In the genomic region with DNA sequence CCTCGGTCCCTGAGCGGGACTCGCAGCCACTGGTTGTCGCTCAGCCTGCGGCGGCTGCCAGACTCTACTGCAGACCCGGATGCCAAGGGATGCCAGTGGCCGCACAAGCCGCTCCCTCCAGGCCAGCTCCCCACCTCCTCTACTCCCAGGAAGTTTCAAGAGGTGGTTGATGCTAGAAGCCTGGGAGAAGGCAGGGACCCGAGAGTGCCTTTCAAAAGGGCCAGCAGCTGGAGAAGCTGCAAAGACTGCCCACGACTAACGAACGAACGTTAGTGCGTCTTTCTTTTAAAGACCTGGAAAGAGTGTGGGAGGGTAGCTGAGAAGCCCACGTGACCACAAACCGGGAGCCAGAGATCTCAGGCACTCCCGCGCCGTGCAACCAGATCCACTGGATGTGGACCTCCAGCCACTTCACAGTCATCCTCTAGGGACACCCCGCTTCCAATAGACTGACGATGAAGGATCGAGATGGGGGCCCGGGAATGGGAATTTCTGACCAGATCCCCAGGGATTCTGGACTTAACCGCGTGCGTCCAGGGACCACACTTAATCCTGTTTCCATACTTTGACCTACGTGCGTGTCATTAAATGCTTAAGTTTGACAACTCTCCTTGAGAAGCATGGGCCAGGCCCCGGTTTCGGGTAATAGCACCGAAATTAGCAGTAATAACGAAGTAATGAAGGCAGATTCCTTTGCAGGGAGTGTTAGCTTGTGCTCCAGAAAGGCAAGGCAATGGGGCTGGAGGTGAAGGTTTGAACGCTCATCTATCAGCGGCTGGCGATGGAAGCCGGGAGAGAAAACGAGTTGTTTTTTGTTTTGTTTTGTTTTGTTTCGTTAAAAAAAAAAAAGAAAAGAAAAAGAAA, we compare ENCODE assay signal across 8 mouse cellular contexts. TPM values are rescaled to one million over a fixed set of nuclear protein-coding genes. Genes with fewer than 3 reads are reported as not detected.
A peak's percentile ranks its signal among the peaks of the same experiment; 100 is the strongest.
DNase-seq lines count a peak whose midpoint lies in the region; ATAC-seq and TF ChIP-seq lines count a peak whose summit lies in the region.

A gene (minus strand): TSS at position 260 of the 864 bp plus-strand sequence.

- H3K36me3 ChIP-seq in E14TG2a.4 (ENCODE audit: insufficient read depth, low read length): no peaks in the 10 kb centered on the region
- H3K36me3 ChIP-seq in limb, embryonic 14.5 days (ENCODE audit: control insufficient read depth, insufficient read depth, low read length): no peaks in the 10 kb centered on the region
- H3K36me3 ChIP-seq in midbrain, embryonic 15.5 days (replicated peaks): no peaks in the 10 kb centered on the region

- ATAC-seq in cerebellum, adult (ENCODE audit: insufficient number of reproducible peaks, low FRiP score, low TSS enrichment): peak; percentile 45; the same call in 1 of the 2 replicates
- peak; percentile 78 for ATAC-seq in limb, embryonic 14.5 days (ENCODE audit: low FRiP score, low read depth)
- peak; percentile 75 for ATAC-seq in midbrain, embryonic 15.5 days (replicated peaks)

- no peak for TF ChIP-seq CTCF in E14TG2a.4 (conservative IDR thresholded peaks at IDR 0.05; ENCODE audit: low read length)

- WGBS in limb, embryonic 14.5 days: under 1% methylated on average over 39 of the region's 39 CpGs
- WGBS in midbrain, embryonic 15.5 days: under 1% methylated on average over 39 of the region's 39 CpGs

- H3K27me3 ChIP-seq in E14TG2a.4 (ENCODE audit: insufficient read depth, low read length): peaks cover 25% of the 10 kb centered on the region
- no peaks in the 10 kb centered on the region for H3K27me3 ChIP-seq in limb, embryonic 14.5 days (ENCODE audit: control insufficient read depth, insufficient read depth, low read length)
- 0 out of 2 replicates have a peak, but pooled peaks cover 8% of the 10 kb centered on the region for H3K27me3 ChIP-seq in midbrain, embryonic 15.5 days (replicated peaks)

- DNase-seq in cerebellum, adult 9-10 months: no peak
- peak; percentile 76 for DNase-seq in embryo, embryonic 10.5 days (ENCODE audit: low spot score)
- peak; percentile 14 to 33 for DNase-seq in heart, postnatal 14 days
- peak; percentile 54 for DNase-seq in limb, embryonic 14.5 days (ENCODE audit: low spot score)
- no peak for DNase-seq in spleen, postnatal 10 days (ENCODE audit: low spot score in 2 of 2)

- H3K4me3 ChIP-seq in E14TG2a.4 (replicated peaks; ENCODE audit: low read length): peak within 1 kb of the TSS; percentile 77
- H3K4me3 ChIP-seq in limb, embryonic 14.5 days (replicated peaks; ENCODE audit: low read length): peak within 1 kb of the TSS; percentile 39
- peak within 1 kb of the TSS; percentile 41 for H3K4me3 ChIP-seq in midbrain, embryonic 15.5 days

- intact Hi-C loops in heart, postnatal 14 days (cut with DNase I): loop anchor here (1.0 to 5.0 kb wide), 3 partner anchors 105 to 390 kb away; no protein-coding TSS in a partner anchor

- no peaks in the 10 kb centered on the region for H3K9me3 ChIP-seq in E14TG2a.4 (ENCODE audit: low read length)
- H3K9me3 ChIP-seq in limb, embryonic 14.5 days (ENCODE audit: control insufficient read depth, low read length): no peaks in the 10 kb centered on the region
- H3K9me3 ChIP-seq in midbrain, embryonic 15.5 days: no peaks in the 10 kb centered on the region

- H3K4me1 ChIP-seq in E14TG2a.4 (replicated peaks; ENCODE audit: low read depth, low read length): peaks cover 9% of the 10 kb centered on the region
- H3K4me1 ChIP-seq in limb, embryonic 14.5 days (ENCODE audit: control insufficient read depth, insufficient read depth, low read length): no peaks in the 10 kb centered on the region
- peaks cover 8% of the 10 kb centered on the region for H3K4me1 ChIP-seq in midbrain, embryonic 15.5 days

- H3K9ac ChIP-seq in limb, embryonic 14.5 days (ENCODE audit: low read depth, low read length, severe bottlenecking): peak within 1 kb of the TSS; percentile 48
- peak within 1 kb of the TSS; percentile 14 for H3K9ac ChIP-seq in midbrain, embryonic 15.5 days

- TF ChIP-seq POLR2A in limb, embryonic 14.5 days (IDR thresholded peaks at IDR 0.05; ENCODE audit: borderline replicate concordance, extremely low read depth, insufficient read depth, insufficient read length): 0 out of 2 replicates have a peak, but pooled peaks have one; percentile 14

- H3K27ac ChIP-seq in limb, embryonic 14.5 days (replicated peaks; ENCODE audit: low read depth, low read length): no peak within 1 kb of the TSS
- H3K27ac ChIP-seq in midbrain, embryonic 15.5 days: no peak within 1 kb of the TSS

- H3K4me2 ChIP-seq in limb, embryonic 14.5 days (replicated peaks; ENCODE audit: low read depth, low read length, severe bottlenecking): peak within 1 kb of the TSS; percentile 98
- H3K4me2 ChIP-seq in midbrain, embryonic 15.5 days: peak within 1 kb of the TSS; percentile 78

RNA-seq across cellular contexts. Expression of the gene that starts here (rescaled TPM):
- not detected for total RNA-seq in heart, postnatal 14 days (2021)
- polyA plus RNA-seq in limb, embryonic 14.5 days (2012; rRNA removed): 0.24 and 0.31 TPM in 2 replicates
- 0.10 and 0.40 TPM in 2 replicates for polyA plus RNA-seq in limb, embryonic 14.5 days (2014; fragmentation: Nextera tagmentation; extraction: Ambion mirVana)
- polyA plus RNA-seq in midbrain, embryonic 15.5 days (2015; fragmentation: Nextera tagmentation; extraction: Ambion mirVana): 0.29 and 0.39 TPM in 2 replicates

Comparison
In these comparisons a context has a peak if more than half of its experiments do, and no peak if none do; other contexts are left out.
1. Peak in DNase-seq in heart, postnatal 14 days; RNA of the gene not detected or under 1 TPM.
2. Peak in DNase-seq, ATAC-seq, H3K4me3 ChIP-seq, H3K9ac ChIP-seq and H3K4me2 ChIP-seq in limb, embryonic 14.5 days; RNA of the gene not detected or under 1 TPM.
3. Peak in ATAC-seq, H3K4me3 ChIP-seq, H3K9ac ChIP-seq and H3K4me2 ChIP-seq in midbrain, embryonic 15.5 days; RNA of the gene not detected or under 1 TPM.